Mouse (Mus musculus) left cerebral cortex, adult 9 months (tissue): ENCODE data around the gene Camk2g.

Source experiments
- DNase-seq, 2 experiments: peaks; one replicate each; pipeline ENCODE4 v3.0.0; 2022; ENCODE audit warnings: low spot score in 2 of 2

Camk2g gene

DNA sequence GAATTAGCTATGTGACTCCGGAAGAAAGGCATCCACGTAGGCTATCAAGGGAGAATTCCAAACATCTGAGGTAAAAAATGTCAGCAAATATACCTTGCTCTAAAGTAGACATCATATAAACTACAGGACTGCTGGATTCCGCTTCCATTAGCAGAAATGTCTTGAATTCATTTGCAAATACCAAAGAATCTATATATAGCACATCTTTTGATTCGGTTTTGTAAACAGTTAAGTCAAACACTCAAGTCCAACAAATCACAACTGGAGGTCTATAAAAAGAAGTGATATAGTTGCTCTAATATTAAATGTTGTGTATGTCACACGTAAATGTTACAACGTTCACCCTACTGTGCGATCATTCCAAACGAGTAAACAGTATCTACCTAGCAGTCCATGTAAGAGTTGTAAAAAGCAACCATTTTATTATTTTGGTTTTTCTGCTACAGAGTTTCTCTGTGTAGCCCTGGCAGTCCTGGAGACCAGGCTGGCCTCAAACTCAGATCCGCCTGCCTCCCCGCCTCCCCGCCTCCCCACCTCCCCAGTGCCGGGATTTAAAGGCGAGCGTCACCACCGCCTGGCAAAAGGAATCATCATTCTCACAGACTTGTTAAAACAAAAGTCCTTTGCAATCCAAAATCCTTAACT lies 91.7 kb downstream of the Camk2g start:
- no peak for DNase-seq

DNA sequence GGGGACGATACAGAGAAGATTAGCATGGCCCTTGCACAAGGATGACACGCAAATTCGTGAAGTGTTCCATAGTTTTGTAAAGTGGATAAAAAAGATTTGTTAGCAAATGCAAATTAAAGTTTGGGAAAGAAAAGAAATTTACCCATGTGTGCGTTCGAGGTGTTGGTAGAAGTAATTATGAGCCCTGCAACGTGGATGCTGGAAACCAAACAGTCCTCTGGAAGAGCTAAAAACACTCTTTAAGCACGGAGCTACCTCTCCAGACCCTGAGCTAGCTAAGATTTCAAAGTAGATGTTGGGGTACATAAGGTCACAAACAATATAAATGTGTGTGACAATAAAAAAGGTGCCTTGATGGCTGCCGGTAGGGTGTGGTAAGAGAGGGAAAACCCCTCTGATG lies 92.3 kb downstream of the Camk2g start:
- DNase-seq = no peak

DNA sequence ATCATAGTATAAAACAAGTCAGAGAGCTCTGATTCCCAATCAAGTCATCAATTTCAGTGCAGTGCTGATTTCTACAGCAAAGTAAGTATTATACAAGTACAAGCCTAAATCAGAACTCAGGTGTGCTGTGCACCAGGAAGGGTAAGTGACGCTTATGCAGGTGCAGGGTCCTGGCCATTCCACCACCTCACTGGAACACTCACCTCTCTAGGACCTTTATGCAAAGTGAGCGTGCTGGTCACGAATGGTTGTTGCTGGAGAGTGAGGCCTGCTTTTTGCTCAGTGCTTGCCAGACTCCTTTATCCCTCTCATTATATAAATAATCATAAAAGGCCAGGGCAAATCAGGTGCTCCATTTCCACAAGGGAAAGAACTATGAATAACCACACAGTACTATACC lies 93.5 kb downstream of the Camk2g start:
- no peak for DNase-seq

DNA sequence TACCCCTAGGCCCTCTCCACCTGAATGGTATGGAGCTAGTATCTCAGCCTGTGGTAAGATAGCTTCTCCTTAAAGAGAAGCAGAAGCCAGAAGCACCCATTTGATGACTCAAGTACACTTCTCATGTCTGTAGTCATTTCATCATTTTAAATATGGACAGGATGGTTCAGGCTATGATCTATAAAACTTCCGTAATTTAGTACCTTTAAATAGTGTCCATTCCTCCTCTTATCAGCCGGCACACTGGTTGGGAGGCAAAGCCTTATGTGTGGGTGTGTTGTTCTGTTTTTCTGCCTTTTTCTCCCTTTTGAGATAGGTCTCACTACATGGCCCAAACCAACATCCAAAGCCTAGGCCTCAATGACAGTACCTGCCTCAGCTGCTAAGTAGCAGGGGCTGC lies 95.4 kb downstream of the Camk2g start:
- DNase-seq = no peak

DNA sequence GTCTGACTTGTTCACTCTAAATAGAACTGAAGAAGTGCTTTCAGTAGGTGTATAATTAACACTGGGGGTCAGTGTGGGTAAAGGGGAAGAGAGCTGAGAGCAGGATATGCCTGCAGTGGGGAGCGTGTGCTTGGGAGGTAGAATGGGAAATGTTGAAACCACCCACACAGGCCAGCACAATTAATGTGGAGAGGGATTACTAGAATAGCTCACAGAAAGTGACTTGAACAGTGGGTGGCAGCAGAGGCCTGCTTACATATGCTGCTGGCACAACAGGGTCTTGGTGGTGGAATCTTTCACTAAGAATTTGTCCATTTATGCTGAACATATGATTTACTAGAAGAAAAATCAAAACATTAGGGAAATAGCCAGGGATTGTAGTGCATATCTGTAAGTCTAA lies 96.9 kb downstream of the Camk2g start:
- peak in 1 of 2 experiments; percentile 72 for DNase-seq

DNA sequence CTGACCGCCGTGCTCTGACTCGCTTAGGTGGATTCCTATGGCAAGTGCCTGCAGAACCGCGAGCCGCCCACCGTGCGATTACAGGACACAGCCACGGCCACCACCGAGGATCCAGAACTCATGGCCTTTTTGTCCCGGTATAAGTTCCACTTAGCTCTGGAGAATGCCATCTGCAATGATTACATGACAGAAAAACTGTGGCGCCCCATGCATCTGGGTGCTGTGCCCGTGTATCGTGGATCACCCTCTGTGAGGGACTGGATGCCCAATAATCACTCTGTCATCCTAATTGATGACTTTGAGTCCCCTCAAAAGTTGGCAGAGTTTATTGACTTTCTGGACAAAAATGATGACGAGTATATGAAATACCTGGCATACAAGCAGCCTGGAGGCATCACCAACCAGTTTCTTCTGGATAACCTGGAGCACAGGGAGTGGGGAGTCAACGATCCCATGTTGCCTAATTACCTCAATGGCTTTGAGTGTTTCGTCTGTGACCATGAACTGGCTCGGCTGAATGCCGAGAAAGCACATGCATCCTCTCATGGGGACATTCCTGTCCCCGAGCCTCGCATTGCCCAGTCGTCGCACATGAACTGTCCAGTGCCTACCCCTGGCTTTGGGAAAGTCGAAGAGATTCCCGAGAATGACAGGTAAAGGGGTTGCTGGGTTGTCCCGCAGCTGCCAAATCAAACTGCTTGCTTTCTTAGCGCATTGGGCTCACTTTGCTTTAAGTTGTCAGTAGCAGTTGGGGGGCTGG lies 97.9 kb downstream of the Camk2g start:
- no peak for DNase-seq

DNA sequence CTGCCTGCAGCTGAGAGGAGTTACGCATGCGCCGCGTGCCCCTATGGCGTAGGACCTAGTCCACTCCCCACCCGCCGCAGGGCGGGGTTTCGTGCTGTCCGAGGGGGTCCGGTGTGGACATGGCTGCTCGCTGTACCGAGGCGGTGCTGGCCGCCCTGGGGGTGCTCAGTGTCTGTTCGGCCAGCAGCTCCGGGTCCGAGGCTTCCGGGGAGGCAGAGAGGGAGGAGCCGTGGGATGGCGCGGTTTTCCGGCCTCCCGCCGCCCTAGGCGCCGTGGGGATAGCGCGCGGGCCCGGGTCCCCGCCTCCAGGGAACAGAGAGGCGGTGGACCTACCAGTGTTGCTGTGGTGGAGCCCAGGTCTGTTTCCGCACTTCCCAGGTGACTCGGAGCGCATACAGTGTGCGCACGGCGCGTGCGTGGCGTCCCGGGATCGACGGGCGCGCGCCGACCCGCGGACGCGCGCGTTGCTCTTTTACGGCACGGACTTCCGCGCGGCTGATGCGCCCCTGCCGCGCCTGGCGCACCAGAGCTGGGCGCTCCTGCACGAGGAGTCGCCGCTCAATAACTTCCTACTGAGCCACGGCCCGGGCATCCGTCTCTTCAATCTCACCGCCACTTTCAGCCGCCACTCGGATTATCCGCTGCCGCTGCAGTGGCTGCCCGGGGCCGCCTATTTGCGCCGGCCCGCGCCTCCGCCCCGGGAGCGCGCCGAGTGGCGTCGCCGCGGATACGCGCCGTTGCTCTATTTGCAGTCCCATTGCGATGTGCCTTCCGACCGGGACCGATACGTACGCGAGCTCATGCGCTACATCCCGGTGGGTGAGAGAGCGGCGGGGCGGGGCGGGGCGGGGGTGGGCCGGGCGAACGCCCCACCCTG lies 98.8 kb downstream of the Camk2g start, which contains the start of gene Fut11:
Gene Fut11, plus strand, starts transcription at position 85 of the 877 bp plus-strand sequence.
- DNase-seq = peak; percentile 70 to 84

DNA sequence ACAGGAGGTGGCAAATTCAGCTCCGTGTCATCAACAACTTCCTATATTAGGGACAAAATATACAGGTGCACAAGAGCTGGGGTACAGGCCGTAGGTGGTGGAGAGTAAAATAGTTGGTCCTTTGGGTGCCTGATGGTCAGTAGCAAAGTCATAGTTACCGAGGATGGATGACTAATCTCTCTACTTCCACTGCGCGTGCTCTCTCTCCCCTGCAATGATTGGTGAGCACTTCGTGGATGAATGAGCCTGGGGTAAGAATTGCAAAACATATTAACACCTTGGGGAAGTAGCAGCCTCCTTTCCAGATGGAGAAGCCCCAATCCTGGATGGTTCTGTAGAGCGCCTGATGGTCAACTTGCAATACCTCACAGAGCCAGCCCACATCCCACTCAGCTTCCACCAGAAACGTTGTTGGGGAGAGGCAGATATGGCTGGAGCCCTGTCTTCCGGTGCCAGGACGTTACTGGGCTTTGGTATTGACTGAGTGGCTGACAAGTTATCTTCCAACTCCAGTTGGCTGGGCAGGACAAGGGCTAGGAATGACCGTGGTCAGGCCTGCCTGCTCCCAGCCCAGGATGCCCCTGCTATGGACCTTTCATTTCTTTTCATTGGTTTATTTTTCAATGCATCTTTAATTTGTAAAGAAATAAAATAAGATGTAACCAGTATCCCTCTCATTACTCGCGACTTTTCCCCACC lies 99.6 kb downstream of the Camk2g start:
- DNase-seq = peak in 1 of 2 experiments; percentile 46

DNA sequence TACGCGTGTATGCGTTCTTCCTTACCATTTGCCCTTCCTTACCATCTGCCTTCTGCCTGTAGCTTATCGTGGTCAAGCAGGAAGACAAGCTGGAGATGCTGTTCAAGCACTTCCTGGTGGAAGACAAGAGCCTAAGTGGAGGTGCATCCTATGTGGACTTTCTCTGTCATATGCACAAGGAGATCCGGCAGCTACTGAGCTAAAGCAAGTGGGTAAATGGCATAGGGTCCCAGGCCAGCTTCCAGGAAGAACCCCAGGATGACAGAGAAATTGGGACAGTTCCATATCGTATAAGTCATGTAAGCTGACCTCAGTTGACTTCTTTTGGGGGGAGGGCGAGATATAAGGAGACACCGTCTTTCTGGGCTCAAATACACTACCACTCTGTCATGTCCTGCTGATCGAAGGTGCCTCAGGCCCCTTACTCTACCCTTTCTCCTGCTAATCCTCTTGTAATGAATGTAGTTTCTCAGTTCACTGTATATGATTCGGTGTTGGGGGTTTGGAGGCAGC lies 100.2 kb downstream of the Camk2g start:
- DNase-seq = no peak

DNA sequence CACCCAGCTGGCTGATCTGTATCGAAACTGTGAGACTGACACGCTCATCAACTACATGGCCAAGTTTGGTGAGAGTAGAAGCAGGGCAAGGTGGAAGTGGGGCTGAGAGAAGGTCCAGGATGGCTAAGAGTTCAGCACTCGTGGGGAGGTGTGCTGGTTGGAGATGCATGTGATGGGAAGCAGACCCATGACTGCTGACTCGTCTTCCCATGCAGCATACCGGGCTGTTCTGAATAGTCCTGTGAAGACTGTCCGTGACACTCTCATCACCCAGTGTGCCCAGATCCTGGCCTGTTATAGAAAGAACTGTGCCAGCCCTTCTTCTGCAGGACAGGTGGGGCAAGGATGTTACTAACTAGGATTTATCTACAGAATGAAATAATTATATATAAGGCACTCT lies 102.1 kb downstream of the Camk2g start:
- no peak for DNase-seq

DNA sequence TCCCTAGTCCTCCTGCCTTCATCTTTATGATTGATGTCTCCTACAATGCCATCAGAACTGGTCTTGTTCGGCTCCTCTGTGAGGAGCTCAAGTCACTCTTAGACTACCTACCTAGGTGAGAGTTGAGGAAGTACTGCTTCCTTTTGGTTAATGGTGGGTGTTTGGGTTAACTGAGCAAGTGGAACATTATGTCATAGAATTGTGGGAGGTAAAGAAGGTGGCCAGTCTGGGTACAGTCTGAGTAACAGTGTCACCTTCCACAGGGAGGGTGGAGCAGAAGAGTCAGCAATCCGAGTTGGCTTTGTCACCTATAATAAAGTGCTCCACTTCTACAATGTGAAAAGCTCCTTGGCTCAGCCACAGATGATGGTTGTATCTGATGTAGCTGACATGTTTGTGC lies 104.9 kb downstream of the Camk2g start:
- DNase-seq = no peak

DNA sequence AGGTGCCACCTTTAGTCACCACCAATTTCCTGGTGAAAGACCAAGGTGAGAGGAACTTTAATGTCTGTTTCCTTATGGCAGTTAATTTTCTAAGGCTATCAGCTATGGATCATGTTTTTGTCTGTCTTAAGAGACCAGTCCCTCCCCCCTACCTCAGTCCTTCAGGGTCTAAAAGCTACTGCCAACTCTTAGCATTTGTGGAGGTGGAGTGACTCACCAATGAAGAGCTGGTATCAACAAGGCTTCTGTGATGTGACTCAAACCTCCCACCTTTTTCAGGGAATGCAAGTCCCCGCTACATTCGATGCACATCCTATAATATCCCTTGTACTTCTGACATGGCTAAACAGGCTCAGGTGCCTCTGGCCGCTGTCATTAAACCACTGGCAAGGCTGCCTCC lies 107.3 kb downstream of the Camk2g start:
- peak in 1 of 2 experiments; percentile 40 for DNase-seq
